Mouse (Mus musculus): ENCODE measurements around the gene Gpx6. TPM values are rescaled to one million over a fixed set of nuclear protein-coding genes. Genes with fewer than 3 reads are reported as not detected.

The Gpx6 gene
- total RNA-seq, 2 experiments from 2014 or later = not detected

DNA sequence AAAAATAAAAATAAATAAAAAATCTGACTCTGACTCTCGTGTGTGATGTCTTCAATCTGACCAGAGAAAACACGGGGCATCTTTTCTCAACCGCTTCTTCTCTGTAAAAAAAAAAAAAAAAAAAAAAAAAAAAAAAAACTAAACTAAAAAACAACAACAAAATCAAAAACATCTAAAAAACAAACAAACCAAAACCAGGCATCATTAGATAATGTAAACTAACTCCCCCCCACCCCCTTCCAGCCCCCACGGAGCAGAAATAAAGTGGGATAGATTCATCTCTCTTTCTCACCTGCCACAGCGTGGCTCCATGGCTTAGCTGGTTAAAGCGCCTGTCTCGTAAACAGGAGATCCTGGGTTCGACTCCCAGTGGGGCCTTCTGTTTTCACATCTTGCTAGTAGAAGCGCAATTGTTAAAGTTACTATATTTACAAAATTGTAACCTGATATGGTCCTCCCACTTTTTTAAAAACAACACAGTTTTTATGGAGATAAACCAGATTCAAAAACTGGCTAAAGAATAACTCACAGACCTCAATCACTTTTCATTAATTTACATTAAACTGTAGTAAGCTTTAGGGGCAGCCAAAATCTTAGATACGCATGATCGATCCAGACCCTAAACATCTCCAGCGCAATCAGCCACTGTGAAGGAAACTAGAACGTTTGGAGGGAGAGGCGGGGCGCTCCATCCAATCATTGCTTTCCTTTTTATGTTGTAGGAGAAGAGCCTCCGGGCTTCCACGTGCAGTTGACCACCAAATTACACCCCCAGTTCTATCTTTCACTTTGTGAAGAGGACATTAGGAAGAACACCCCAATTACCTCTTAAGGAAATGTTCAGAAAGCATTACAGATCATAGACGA, 10.8 kb downstream of the Gpx6 start:
- DNase-seq (ENCODE audit: low spot score in 2 of 2) = no peak

DNA sequence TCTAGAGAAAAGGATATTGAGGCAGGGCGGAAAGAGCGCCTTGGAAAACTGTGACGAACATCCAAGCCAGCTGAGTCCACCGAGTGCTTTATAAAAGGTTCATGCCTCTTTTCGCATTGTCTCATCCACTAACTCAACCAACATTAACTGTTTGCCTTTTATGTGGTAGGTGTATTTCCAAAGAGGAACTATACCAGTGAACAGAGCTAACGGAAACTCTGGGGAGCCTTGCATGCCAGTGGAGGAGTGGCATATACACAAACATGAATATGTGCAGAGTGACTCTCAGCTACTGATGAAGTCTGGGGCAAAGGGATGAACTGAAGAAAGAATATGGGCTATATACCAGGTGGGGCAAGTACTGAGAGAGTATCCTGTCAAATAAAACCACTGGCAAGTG, 11.5 kb downstream of the Gpx6 start:
- no peak for DNase-seq (ENCODE audit: low spot score in 2 of 2)

DNA sequence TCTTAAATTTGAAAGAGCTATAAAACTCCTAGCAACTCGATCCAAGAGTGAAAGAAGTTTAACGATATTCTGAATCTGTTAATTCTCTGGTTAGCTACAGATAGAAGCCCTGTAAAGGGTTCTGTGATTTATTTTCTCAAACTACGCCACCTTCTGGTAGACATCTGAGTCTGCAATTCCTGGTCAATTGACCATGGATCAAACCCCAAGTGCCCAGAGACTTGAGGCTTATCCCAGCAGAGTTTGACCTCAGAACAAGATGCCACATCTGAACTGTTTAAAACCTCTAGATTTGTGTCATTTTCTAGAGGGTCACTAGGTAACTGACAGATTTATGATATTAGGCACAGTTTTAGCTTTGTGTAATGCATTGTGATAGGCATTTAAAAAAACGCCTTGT, 14.3 kb downstream of the Gpx6 start:
- DNase-seq (ENCODE audit: low spot score in 2 of 2) = no peak

DNA sequence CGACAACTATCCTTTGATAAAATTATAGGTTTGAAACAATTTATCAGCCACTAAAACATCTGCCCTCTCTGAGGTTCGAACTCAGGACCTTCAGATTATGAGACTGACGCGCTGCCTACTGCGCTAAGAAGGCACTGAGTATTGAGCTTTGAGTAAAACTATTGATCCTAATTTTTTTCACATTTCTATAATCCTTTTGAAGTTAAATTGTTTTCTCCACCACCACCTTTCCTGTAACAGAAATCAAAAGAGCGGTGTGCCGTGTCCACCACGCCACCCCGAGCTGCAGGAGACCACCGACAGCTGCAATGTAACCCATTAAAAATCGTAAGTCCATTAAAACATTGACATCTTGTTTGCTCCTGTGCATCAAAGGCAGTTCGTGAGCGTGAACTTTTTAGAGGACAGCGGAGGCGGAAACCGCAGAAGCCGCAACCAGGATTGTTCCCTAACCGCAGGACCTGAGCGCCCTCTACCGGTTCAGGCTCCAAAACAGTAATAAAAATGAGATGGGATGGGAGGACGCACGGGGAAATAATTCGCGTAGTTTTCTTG, 14.8 kb downstream of the Gpx6 start:
- DNase-seq (ENCODE audit: low spot score in 2 of 2) = peak; percentile 55 to 80

DNA sequence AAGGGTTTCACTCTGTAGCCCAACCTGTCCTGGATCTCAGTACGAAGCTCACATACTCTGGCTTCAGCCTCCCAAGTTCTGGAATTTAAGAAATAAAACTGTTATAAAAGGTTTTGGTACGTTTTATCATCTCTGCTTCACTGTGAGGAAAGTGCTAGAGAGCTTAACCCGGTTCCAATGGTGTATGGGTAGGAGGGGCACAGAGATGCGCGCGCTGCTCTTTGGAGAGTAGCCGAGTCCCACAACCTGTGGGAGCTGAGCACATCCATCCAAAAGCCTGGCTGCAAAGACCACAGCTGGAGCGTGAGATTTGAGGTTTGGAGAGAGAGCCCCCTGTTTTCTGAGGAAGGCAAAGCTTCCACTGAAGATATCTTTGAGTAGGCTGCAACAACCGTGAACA, 15.5 kb downstream of the Gpx6 start:
- no peak for DNase-seq (ENCODE audit: low spot score in 2 of 2)

DNA sequence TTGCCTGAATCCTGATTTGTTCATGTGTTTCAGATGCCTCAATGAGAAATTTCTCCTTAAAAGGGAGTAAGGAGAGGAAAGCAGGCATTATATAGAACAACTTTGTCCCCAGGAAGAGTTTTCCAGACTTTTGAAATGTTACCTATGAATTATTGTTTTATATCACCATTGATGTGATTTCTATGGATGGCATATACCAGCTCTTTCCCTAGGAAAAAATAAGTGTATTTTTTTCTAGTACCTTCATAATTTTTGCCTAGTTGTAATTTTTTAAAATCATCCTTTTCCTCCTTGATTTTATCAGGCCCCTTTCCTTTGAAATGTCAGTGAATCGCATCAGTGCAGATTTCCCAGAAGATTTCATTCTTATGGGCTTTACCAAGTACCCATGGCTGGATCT, 34.7 kb downstream of the Gpx6 start, which contains the start of gene Olfr1367:
Olfr1367 (plus strand) TSS at position 301 of the 400 bp plus-strand sequence.
- DNase-seq (ENCODE audit: low spot score in 2 of 2) = no peak

DNA sequence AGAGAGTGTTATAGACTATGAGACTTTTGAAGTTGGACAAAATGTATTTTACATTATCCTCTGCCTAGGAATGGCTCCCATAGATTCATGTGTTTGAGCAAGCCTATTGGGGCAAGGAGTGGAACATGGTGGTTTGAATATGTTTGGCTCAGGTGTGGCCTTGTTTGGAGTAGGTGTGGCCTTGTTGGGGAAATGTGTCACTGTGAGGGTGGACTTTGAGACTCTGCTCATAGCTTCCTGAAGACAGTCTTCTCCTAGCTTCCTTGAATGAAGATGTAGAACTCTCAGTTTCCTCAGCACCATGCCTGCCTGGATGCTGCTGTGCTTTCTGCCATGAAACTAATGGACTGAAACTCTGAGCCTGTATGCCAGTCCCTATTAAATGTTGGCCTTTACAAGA, 38.7 kb downstream of the Gpx6 start:
- no peak for DNase-seq (ENCODE audit: low spot score in 2 of 2)

DNA sequence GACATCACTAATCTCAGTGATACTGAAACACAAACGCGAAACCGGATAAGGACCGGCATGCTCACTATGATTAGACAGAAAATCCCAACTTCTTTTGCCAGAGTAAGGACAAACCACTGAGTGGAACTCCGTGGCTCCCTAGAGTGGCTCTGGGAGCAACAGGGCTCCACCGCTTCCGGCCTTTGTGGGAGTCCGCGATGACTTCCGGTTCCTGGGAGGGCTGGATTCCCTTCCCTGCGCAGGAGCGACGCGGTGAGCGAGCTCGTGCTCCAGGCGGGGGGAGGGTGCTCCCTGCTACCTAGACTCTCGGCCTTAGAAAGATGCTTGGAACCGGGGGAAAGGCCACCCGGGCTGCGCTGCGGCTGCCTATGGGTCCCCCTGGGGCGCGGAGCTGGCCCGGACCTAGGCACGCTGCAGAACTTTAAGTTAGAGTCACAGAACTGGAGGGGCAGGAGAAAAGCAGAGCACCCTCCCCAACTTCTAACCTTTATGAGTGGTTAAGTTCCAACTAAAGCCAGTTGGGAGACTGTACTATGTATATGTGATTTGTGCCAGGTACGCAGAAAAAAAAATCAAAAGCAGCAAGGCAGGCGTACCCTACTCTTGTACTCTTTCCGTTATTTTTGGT, 50.8 kb downstream of the Gpx6 start, which contains the start of gene Zscan12:
Zscan12 (plus strand) TSS at position 200 of the 628 bp plus-strand sequence.
- peak; percentile 70 to 87 for DNase-seq (ENCODE audit: low spot score in 2 of 2)

DNA sequence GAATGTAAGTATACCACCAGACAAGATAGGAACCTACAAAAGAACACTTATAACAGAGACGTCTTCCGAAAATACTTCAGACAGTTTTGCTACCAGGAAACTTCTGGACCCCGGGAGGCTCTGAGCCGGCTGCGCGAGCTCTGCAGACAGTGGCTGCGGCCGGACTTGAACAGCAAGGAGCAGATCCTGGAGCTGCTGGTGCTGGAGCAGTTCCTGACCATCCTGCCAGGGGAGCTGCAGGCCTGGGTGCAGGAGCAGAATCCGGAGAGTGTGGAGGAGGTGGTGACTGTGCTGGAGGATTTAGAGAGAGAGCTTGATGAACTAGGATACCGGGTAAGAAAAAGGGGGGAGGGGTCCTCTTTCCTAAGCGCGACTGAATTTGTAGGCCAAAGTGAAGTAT, 51.8 kb downstream of the Gpx6 start:
- DNase-seq (ENCODE audit: low spot score in 2 of 2) = no peak

DNA sequence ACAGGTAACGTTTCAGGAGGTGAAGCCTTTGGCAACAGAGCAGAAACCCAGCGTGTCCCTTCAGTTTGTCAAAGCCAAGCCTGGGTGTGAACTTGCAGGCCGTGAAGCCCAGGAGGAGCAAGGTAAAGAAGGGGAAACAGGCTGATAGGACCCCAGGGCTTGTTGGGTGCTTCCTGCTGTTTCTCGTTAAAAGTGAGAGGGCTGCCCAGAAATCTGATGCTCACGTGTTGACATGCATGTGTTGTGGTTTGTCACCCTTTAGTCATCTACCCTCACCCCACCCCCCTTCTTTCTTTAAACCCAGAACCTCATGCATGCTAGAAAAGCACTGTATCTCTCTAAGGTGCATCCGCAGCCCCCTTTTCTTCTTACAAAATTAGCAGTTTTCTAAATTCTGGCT, 54.7 kb downstream of the Gpx6 start:
- DNase-seq (ENCODE audit: low spot score in 2 of 2) = no peak

Other genes with a start within 250 kb of the Gpx6 start
- not detected for gene Olfr1370, start 237.2 kb upstream of the Gpx6 start, total RNA-seq (2021)
- not detected for gene Olfr1369-ps1, start 200.6 kb upstream of the Gpx6 start, total RNA-seq (2021)
- not detected for gene Olfr263, start 182.5 kb upstream of the Gpx6 start, total RNA-seq (2021)
- not detected for gene Olfr1368, start 166.3 kb upstream of the Gpx6 start, total RNA-seq (2021)
- gene Trim27, start 132.7 kb upstream of the Gpx6 start, total RNA-seq (2021) = 10 to 100 TPM; 46.7 to 48.8 TPM
- gene Gpx5, start 19.4 kb upstream of the Gpx6 start, total RNA-seq (2021) = not detected
- gene Olfr1367, start 34.8 kb downstream of the Gpx6 start, total RNA-seq (2021) = not detected
- gene Zscan12, start 50.7 kb downstream of the Gpx6 start, total RNA-seq (2021) = 1 to 10 TPM; 8.2 to 8.5 TPM
- 10 to 100 TPM; 30.4 to 34.4 TPM for gene Zkscan3, start 90.6 kb downstream of the Gpx6 start, total RNA-seq (2021)
- under 1 TPM; 0.29 to 0.49 TPM for gene Pgbd1, start 128.9 kb downstream of the Gpx6 start, total RNA-seq (2021)
- gene Zscan26, start 141.6 kb downstream of the Gpx6 start, total RNA-seq (2021) = 10 to 100 TPM; 18.3 to 19.0 TPM
- gene Nkapl, start 156.4 kb downstream of the Gpx6 start, total RNA-seq (2021) = under 1 TPM; 0.41 to 0.81 TPM
- gene Zkscan4, start 166.8 kb downstream of the Gpx6 start, total RNA-seq (2021) = 1 to 10 TPM; 1.2 to 1.5 TPM
- gene Gm10065, start 167.3 kb downstream of the Gpx6 start, total RNA-seq (2021) = not detected
- gene AK157302, start 183.1 kb downstream of the Gpx6 start, total RNA-seq (2021) = 10 to 100 TPM; 10.2 to 12.5 TPM
- 10 to 100 TPM; 76.0 to 91.1 TPM for gene Gm11273, start 189.3 kb downstream of the Gpx6 start, total RNA-seq (2021)
- 10 to 100 TPM; 15.0 to 15.6 TPM for gene Zkscan8, start 219.0 kb downstream of the Gpx6 start, total RNA-seq (2021)
- gene Olfr1366, start 230.7 kb downstream of the Gpx6 start, total RNA-seq (2021) = not detected
- gene Olfr1535, start 247.8 kb downstream of the Gpx6 start, total RNA-seq (2021) = not detected